21 mouse cellular contexts compared by ENCODE assay signal in genomic region chr7:144202017-144202682, GRCm38 (mm10).
DNase-seq lines count a peak whose midpoint lies in the region; ATAC-seq and TF ChIP-seq lines count a peak whose summit lies in the region.
"Had no signal": no experiment of that assay in that cellular context is flagged by ENCODE, and none has a peak within 500 bp of the region (broad histone marks: within the 10 kb centered on the region; RNA-seq: fewer than 3 reads in every experiment).

No protein-coding gene starts in this region.

- TF ChIP-seq POLR2A in lung, adult 2 months (IDR thresholded peaks at IDR 0.05; ENCODE audit: borderline replicate concordance, extremely low read depth, low read depth, low read length): no peak

- no peak for TF ChIP-seq CTCF in lung, adult 2 months (IDR thresholded peaks at IDR 0.05; ENCODE audit: insufficient read depth, low read length)
- no peak for TF ChIP-seq CTCF in stomach, postnatal 0 days (IDR thresholded peaks at IDR 0.05; ENCODE audit: low read depth)

- peak; percentile 12 to 34 for DNase-seq in lung, adult 18-20 months
- no peak for DNase-seq in lung, adult 2 months
- DNase-seq in retina, embryonic 14.5 days (ENCODE audit: low spot score): peak; percentile 13
- no peak for DNase-seq in retina, postnatal 1 day
- peak; percentile 50 for DNase-seq in stomach, postnatal 0 days (ENCODE audit: low spot score)
- DNase-seq in heart, adult 8-10 months (ENCODE audit: low spot score): no peak
- no peak for DNase-seq in thymus, postnatal 4 days
- DNase-seq: adrenal gland, postnatal 14 days; cerebellum, adult 2 months; cerebellum, postnatal 10 days; forebrain, postnatal 0 days; gastrocnemius, postnatal 14 days; heart, adult 2 months; heart, postnatal 36 days had no signal

- H3K9ac ChIP-seq in neural tube, embryonic 15.5 days (replicated peaks): no peak overlapping the region
- no peak overlapping the region for H3K9ac ChIP-seq in stomach, postnatal 0 days (ENCODE audit: low read length)
- H3K9ac ChIP-seq: forebrain, embryonic 13.5 days; forebrain, postnatal 0 days; heart, embryonic 13.5 days; hindbrain, embryonic 12.5 days had no signal

- no peak overlapping the region for H3K4me2 ChIP-seq in neural tube, embryonic 15.5 days
- H3K4me2 ChIP-seq in stomach, postnatal 0 days (replicated peaks; ENCODE audit: low read depth): no peak overlapping the region
- H3K4me2 ChIP-seq: forebrain, embryonic 13.5 days; heart, embryonic 13.5 days; hindbrain, embryonic 12.5 days had no signal

- H3K27me3 ChIP-seq in neural tube, embryonic 15.5 days (replicated peaks): no peaks in the 10 kb centered on the region
- no peaks in the 10 kb centered on the region for H3K27me3 ChIP-seq in stomach, postnatal 0 days (ENCODE audit: control insufficient read depth, insufficient read depth, low read length)
- H3K27me3 ChIP-seq: forebrain, embryonic 13.5 days; hindbrain, embryonic 12.5 days; Patski had no signal

- TF ChIP-seq EP300 in stomach, postnatal 0 days (optimal IDR thresholded peaks at IDR 0.05): no peak

- H3K36me3 ChIP-seq in neural tube, embryonic 15.5 days: no peaks in the 10 kb centered on the region
- no peaks in the 10 kb centered on the region for H3K36me3 ChIP-seq in stomach, postnatal 0 days (ENCODE audit: control insufficient read depth, insufficient read depth, low read length)
- H3K36me3 ChIP-seq: embryonic facial prominence, embryonic 10.5 days; heart, embryonic 13.5 days; hindbrain, embryonic 12.5 days had no signal

- H3K4me1 ChIP-seq in lung, adult 2 months (ENCODE audit: control insufficient read depth, insufficient read depth, low read length): no peaks in the 10 kb centered on the region
- H3K4me1 ChIP-seq in neural tube, embryonic 15.5 days: peaks cover 40% of the 10 kb centered on the region
- H3K4me1 ChIP-seq in stomach, postnatal 0 days (replicated peaks; ENCODE audit: control insufficient read depth, insufficient read depth): no peaks in the 10 kb centered on the region
- H3K4me1 ChIP-seq: forebrain, embryonic 13.5 days; hindbrain, embryonic 12.5 days had no signal

- peak; percentile 50; the same call in 1 of the 2 replicates for ATAC-seq in neural tube, embryonic 15.5 days (ENCODE audit: low FRiP score)
- 0 out of 2 replicates have a peak, but pooled peaks have one; percentile 59 for ATAC-seq in stomach, postnatal 0 days (ENCODE audit: low FRiP score, low TSS enrichment)
- ATAC-seq: activated CD4-positive, CD25-positive, alpha-beta regulatory T cell, adult 4 months; forebrain, embryonic 13.5 days; forebrain, postnatal 0 days; Patski had no signal

- H3K9me3 ChIP-seq in neural tube, embryonic 15.5 days (replicated peaks): no peaks in the 10 kb centered on the region
- no peaks in the 10 kb centered on the region for H3K9me3 ChIP-seq in stomach, postnatal 0 days (ENCODE audit: control insufficient read depth, low read length)
- H3K9me3 ChIP-seq: embryonic facial prominence, embryonic 10.5 days; forebrain, embryonic 13.5 days; heart, embryonic 13.5 days; hindbrain, embryonic 12.5 days had no signal

- 43% methylated on average over 7 of the region's 7 CpGs for WGBS in lung, adult 2 months
- 46% methylated on average over 7 of the region's 7 CpGs for WGBS in neural tube, embryonic 15.5 days
- WGBS in stomach, postnatal 0 days: 36% methylated on average over 7 of the region's 7 CpGs

- H3K27ac ChIP-seq in neural tube, embryonic 15.5 days (replicated peaks): peak overlapping the region; percentile 41; the same call in 1 of the 2 replicates
- H3K27ac ChIP-seq in stomach, postnatal 0 days (replicated peaks): no peak overlapping the region
- H3K27ac ChIP-seq: embryonic facial prominence, embryonic 10.5 days; forebrain, embryonic 13.5 days; heart, adult 2 months; heart, embryonic 13.5 days; hindbrain, embryonic 12.5 days had no signal

- no peak overlapping the region for H3K4me3 ChIP-seq in lung, adult 2 months (replicated peaks; ENCODE audit: extremely low read depth, low read depth, low read length)
- H3K4me3 ChIP-seq in neural tube, embryonic 15.5 days (replicated peaks): no peak overlapping the region
- no peak overlapping the region for H3K4me3 ChIP-seq in stomach, postnatal 0 days (ENCODE audit: low read depth, low read length)
- H3K4me3 ChIP-seq: embryonic facial prominence, embryonic 10.5 days; forebrain, embryonic 13.5 days; heart, adult 2 months; heart, embryonic 13.5 days; hindbrain, embryonic 12.5 days had no signal

Comparison
In these comparisons a context has a peak if more than half of its experiments do, and no peak if none do; other contexts are left out.
1. DNase-seq: peak in lung, adult 18-20 months (2 of 2), retina, embryonic 14.5 days (single experiment) and stomach, postnatal 0 days (single experiment); none in lung, adult 2 months (single experiment), retina, postnatal 1 day (single experiment), heart, adult 8-10 months (single experiment) and thymus, postnatal 4 days (single experiment).